Mouse (Mus musculus) neural tube, embryonic 10.5 days (tissue): ENCODE measurements at regions not wholly inside any gene's neighbourhood (a gene's known extent, or its start where the extent isn't known, plus 50 kb on each side); places are given as distances from the start of the nearest gene placed in this dataset.

Experiments
- DNase-seq: peaks from one replicate; pipeline ENCODE4 v3.0.0-alpha.2; 2017; ENCODE audit warnings: low spot score; ENCODE audit errors: extremely low spot score

DNA sequence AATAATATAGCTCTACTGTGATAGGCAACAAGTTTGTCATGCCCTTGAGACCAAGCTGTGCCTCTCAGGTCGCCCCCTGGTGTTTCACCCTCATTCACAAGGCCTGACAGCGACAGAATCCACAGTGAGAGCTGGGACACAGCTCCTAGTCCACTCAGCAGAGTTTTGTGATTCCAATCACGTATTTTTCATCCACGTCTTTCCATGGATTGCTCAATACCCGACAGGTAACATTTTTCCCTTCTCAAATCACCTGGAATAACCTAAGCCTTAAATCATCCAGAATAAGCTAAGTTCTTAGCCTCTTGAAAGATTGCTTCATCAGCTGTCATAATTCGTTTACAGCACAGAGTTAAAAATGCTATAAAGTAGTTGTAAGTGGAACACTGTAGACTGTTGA lies 211.3 kb downstream of the Ccdc91 start:
- DNase-seq: no peak

DNA sequence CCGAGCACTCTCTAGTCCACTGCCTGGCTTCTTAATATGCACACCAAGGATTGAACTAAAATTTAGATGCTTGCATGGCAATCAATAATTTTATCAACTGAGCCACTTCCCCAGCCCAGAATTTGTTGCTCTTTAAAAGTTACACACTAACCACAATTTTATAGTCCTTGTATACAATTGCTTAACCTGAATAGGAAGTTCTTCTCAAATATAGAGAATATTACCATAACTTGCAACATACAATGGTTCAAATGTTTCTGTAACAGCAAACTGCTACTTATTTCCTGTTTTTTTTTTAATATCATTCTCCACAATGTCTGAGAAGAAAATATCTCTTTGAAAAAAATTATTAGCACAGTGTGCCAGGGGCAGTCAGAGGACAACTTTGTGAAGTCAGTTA lies 222.6 kb downstream of the Ccdc91 start:
- no peak for DNase-seq

DNA sequence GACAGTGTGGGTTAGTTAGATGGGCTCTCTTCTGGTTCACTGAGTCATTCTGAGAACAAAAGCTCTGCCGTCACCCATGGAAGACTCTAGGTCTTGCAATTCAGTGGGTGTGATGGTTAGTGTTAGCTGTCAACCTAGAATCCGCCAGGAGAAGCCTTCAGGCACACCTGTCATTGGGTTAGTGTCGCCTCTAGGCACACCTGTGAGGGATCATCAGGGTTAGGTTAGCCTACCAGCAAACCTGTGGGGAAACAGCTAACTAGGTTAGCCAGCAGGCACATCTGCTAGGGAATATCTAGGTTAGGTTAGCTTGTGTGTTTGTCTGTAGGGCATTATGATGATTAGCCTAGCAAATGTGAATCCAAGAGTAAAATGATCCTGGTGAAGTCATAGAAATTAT lies 223.8 kb downstream of the Ccdc91 start:
- DNase-seq: no peak

DNA sequence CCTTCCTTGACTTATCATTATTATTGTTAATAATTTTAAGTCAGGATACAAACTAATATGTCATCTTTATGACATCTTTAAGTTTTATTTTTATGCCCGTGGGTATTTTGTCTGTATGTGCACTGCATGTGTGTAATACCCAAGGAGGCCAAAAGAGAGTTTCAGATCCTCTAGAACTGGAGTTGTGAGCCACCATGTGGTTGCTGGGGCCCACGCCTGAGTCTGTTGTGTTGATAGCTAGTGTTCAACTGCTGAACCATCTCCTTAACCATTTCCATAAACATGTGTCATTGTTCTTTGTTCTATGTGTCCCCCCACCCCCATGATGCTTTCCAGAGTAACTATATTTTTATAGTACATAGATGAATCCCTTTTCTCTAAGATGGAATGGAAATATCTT lies 225.0 kb downstream of the Ccdc91 start:
- DNase-seq: no peak

DNA sequence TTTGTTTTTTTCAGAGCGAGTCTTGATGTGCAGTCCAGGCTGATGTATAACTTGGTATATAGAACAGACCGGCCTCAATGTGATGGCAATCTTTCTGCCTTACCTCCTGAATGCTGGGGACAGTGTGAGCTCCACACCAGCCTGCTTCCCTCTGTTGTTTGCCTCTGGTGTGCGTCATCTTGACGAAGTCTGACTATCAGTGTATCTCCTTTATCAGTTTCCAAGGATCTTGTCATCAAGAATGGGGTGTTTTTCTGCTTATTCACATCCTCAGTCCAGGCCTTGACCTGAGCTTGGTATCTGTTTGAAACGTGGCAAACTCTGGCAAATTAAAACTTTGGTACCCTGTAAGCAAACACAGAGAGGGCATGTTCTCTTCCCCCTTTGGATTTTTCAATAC lies 226.3 kb downstream of the Ccdc91 start:
- DNase-seq: no peak

DNA sequence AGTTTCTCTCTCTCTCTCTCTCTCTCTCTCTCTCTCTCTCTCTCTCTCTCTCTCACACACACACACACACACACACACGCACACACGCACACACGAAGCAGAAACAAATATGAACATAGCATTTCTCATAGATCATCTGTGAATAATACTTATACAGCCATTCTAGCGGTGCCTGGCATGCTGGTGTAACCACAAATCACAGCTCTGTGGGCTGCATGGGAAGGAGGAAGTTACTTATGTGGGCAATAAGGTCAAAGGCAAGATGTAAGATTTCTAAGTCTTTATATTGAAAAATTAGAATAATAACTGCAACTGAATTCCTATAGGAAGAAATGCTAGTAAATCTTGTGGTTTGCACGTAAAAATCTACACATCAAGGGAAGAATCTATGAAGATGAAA lies 228.7 kb downstream of the Ccdc91 start:
- no peak for DNase-seq

DNA sequence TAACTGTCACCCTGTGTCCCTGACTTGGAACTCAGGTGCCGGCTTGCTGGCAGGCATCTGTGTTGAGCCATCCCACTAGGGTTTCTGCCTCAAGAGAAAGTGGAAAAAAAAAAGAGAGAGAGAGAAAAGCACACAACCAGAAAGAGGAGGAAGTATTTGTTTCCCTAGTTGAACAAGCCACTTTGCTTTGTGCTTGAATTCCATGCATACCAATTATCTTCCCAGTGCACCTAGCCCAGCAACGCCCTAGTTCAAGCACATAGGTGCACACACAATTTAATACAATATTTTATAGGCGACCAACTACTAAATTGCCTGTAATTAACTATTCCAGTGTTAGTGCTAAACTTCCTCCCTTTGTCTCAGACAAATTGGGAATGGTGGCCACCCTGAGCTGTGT lies 230.3 kb downstream of the Ccdc91 start:
- no peak for DNase-seq

DNA sequence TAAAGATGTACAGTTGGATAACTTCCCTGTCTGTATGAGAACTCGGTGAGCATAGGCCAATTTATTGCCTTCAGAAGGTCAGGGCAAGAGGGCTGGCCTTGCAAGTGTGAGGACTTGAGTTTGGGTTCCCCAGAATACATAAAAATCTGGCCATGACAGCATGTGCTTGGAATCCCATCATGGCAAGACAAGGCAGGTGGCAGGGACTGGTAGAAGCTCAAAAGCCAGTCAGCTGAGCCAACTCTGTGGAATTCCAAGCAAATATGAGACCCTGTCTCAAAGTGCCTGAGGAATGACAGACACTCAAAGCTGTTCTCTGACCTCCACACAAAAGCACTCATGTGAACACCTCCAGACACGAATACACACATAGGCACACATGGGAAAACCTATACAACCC lies 231.1 kb downstream of the Ccdc91 start:
- no peak for DNase-seq

DNA sequence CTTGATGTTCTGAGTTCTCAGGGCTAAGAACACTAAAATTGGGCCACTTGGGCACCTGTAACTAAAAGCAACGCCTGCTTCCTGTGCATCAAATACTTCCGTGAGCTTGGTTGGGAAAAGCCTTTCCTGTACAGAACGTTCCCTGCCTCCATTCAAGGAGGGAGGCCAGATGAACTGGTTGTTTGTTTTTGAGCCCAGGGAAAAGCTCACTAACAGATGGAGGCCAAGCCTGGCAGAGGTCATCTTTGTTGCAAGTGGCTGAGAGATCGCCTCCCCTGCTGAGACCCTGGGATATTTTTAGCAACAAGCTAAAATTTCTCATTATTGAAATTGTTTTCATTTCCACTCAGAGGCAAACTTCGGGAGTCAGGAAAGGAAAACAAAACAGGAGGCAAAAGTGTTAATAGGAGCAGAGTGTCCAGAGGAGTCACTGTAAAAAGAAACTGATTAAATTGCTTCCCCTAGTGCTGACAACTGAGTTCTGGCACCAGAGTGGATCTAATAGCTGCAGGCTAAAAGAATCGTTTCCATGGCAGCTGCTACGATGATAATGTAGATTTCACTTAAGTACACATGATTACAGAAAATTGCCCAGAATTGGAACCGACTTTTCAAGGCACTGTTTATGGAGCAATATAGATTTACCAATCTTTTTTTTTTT lies 242.6 kb downstream of the Ccdc91 start:
- DNase-seq: peak; percentile 26

DNA sequence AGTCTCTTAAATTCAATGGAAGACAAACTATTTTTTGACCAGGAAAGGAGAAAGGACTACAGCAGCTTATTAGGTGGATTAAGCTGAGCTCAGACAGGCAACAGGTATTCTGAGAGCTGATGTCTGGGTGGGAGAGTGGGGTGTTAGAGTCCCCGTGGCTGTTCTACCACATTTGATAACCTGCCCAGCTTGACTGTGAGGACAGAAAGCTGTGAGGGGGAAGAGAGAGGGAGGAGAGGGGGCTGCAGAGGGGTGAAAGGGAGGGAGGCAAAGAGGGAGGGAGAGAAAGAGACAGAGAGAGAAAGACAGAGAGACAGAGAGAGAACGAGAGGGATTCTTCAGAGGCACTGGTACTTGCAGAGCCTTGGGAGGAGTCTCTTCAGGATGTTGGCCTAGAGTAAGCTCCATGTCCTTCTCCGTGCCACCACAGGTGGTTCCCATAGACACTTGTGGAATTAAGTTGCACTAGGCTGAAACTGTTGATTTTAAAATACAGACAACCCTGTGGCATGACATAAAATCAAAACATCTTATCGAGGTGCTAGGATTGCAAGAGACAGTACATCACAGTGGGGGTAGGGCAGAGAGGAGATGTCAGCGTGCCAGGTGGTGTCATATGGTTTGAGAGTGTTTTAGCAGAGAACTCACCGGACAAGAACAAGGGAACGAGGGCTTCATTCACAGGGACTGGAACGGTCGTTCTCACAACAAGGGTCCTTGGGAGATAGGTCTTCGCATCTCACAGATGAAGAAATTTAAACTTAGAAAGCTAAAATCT lies 243.3 kb downstream of the Ccdc91 start:
- DNase-seq: no peak

DNA sequence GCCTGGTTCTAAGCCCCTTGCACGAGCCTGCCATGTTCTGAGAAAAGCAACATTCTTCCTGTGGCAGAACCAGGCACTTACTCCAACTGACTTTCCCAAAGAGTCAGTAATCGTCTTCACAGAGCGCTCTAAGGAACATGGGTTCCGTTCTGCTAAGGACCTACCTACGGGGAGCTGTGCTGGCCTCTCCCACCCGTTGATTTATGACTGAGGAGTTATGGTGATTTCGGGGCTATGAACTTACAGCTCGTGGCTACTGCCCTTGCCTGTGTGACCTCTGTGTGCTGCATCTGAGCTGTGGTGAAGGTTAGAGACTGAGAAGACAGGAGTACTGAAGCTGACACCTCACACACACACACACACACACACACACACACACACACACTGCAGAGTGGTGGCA lies 243.9 kb downstream of the Ccdc91 start:
- no peak for DNase-seq

DNA sequence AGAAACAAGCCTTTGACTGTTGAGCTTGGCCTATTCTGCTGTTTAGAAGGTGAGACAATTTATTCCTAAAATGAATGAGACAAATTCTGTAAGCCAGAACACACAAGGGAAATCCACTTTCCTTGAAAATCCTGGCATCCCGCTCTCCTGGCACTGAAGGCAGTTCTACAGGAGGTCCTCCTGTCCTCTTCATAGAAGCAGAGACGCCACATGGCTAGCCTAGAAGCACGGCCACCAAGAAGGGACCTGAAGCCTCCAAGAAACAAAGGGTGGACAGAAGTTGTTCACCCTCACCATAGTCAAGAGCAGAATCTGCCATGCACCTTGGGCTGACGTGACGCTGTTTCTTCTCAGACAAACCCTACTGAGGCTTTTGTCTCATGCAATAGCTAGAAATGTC lies 247.7 kb downstream of the Ccdc91 start:
- DNase-seq: no peak

DNA sequence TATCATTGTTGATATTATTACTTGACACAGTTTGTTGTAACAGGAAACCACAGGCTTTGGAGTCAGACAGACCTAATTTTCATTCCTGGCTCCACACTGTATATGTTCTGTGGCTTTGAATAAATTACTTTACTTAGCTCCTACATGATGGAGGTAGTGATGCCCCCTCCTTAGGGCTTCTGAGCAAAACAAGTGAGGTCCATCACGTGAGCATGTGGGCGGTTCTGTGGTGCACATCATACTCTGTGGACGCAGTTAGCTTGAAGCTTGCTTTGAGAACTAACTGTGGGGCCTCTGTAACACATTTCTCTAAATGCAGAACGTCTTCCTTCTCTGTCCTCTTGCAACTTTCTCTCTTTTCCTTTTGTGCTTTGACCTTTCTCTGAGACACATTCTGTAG lies 251.4 kb downstream of the Ccdc91 start:
- no peak for DNase-seq

DNA sequence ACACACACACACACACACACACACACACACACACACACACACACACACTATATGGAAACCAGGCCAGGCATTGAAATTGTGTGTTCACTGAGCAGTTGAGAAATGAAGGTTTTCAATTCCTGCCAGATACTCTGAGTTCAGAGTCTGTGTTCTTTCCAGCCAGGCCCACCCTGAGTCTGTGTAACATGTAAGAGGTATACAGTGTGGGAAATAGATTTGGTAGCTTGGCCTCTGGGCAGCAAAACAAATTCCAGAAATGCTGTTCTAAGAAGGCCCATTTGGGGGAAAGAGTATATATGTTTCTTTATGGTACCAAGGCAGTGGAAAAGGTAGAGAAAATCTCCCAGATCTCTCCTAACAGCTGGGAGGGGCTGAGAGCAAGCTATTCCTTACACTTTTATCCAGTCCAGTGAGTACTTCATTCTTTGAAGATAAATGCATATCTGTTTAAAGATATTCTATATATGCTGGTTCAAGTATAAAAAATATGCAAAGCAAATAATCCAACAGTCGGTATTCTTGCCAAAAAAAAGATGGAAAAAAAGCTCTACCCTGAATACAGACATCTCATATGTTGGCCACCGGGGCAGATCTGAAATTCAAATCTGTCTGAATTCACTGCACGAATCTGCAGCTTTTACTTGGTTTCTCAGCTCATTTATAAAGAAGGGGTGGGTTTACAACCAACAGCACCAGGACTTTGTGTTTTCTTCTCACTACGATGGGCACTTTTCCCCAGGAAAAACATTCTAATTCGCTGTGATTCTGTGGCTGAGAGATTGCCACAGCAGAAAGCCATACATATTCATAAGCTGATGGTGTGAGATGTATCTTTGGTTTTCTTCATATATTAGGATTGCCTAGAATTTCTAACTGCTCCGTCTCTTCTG lies 252.3 kb downstream of the Ccdc91 start:
- DNase-seq: no peak

DNA sequence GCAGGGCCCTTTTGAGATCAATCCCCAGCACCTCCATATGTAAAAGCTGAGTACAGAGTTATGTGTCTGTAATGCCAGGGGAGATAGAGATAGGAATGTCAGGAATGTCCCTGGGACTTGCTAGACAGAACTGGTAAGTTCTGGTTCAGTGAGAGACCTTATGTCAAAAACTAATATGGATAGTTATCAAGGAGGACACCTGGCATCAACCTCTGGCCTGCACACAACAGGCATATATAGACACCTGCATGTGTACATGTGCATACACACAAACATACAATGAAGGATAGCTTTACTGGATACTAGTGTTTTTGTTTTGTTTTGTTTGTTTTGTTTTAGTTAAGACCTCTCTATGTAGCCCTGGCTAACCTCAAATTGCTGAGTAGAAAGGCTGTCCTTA lies 254.1 kb downstream of the Ccdc91 start:
- no peak for DNase-seq

DNA sequence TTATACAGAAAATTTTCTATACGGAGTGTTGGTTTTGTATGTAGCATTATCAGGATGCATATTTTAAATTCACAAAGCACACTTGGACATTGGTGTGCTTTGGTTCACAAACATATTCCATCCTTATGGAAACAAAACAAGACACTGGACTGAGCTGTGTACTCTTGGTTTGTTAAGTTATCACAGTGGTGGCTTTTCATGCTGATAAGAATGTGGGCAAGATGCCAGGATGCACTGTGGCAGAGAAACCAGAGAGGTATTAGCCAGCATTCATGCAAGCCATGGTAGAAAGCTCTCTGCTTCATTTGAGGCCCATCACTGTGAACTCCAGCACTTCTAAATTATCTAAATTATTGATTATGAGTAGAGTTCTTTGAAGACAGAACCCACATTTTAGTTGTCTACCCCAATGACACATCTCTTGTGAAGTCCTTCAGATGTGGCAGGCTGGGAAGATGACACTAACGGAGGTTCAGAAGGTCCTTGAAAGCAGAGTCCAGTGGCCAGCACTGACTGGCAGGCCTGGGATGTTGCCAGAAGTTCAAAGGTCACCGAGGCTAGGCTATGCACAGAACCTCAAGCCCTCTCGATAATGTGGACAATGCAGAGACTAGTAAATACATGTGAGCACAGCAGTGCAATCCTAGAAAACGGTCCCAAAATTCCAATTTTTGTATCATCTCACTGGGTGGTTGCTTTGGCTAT lies 263.1 kb downstream of the Ccdc91 start:
- no peak for DNase-seq

DNA sequence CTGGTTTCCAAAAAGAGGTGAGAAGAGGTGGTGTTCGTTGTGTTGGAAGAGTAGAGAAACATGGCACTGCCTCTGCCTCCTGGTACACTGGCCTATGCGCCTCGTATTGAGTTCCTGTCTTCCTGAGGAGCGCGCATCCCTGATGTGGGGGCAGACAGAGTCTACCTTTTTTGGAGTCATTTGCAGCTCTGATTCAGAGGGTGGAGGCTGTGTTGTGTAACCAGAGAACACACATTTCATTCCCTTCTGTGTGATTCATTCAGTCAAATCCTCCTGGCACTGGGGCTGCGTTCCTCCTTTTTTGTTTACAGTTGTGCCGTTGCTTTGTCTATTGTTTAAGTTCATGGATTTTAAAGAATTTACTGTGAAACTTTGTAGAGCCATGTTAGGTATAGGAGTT lies 265.8 kb downstream of the Ccdc91 start:
- no peak for DNase-seq

DNA sequence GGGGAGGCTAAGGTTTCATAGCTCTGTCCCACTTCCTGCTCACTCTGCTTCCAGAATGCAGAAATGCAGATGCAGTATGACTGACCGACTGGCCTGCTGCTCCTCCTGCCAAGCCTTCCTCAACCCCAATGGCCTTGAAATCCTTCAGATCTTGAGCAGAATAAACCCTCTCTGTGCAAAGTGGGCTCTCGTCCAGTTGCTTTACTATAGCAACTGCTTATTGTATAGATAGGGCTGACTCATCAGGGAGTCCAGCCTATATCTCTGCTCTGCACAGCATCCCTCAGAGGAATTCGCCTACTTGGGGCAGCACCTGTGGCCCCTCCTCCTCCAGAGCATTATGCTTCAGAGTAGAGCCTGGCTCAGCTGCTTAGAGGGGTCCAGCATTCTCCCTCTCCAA lies 268.5 kb downstream of the Ccdc91 start:
- no peak for DNase-seq

DNA sequence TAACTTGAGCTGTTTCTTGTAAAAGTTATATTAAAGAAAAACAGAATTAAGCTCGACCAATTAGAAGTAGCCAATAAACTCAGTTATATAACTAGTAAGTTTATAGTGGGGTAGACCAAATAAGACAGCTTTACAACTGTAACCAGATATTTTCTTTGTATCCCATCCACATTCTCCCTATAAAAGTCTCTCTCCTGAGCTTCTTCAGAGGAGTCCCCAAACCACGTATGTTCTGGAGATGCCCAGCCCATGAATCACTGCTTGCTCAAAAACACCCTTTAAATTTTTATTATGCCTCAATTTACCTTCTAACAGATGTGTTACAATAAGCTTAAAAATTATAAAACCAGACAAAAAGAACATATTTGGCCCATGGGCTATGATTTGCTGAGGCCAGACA lies 270.1 kb downstream of the Ccdc91 start:
- no peak for DNase-seq

DNA sequence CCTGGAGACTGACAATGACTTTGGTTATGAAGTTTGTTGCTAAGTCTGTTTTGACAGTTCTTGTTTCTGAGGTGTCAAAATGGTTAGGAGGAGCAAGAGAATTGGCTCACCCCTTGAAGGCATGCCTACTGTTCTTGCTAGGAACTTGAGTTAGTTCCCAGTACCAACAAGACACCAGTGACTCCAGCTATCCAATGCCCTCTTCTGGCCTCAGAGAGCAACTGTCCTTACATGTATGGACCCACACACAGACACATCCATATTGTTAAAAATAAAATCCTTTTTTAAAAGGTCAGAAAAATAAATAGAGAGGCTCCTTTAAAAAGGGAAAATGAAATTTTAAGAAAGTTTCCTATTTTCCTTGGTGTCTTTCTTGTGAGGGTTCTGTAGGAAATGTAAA lies 272.3 kb downstream of the Ccdc91 start:
- DNase-seq: no peak

DNA sequence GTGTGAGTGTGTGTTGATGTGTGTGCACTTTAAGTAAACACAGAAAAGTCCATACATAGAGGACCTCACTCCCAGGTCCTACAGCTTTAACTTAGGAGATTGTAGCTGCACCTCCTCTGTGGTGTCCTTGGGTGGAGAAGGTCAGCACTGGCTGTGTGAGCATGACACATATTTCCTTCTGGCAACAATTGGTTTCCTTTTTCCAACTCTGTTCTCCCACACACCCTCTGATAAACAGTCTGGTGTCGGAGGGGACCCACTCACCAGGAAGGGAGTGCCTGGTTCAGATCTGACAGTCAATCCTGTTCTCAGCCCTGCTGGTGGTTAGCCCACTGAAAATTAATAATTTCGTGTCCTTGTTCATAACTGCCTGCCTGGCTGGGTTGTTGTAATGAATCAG lies 276.7 kb downstream of the Ccdc91 start:
- no peak for DNase-seq

DNA sequence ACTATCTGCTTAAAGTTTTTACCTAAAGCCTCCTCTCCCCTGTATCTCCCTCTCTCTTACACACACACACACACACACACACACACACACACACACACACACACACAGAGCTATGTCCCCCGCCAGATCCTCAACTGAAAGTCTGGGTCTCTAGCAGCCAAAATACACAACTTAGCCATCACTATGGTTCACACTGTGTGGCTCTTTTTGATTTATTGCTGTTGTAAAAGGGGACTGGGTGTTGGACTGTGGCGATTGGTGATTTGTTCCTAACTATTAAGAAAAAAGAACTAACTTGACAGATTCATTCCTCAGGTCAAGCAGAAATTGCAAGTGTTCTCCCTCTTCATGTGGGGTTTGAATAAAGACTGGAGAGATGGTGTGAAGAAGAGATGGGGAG lies 278.2 kb downstream of the Ccdc91 start:
- no peak for DNase-seq
